Mouse (Mus musculus): Measurements from ENCODE around the gene Ccdc58. TPM values are rescaled to one million over a fixed set of nuclear protein-coding genes. Genes with fewer than 3 reads are reported as not detected.
A peak's percentile ranks its signal among the peaks of the same experiment; 100 is the strongest.
"Not testable (repeated sequence)": the region's sequence is repeated elsewhere in the genome, so short reads cannot be mapped to it uniquely, and the experiment has no call there.

Ccdc58 gene
- polyA plus RNA-seq, 1 experiment from 2014 or later, result 90.6 TPM

DNA sequence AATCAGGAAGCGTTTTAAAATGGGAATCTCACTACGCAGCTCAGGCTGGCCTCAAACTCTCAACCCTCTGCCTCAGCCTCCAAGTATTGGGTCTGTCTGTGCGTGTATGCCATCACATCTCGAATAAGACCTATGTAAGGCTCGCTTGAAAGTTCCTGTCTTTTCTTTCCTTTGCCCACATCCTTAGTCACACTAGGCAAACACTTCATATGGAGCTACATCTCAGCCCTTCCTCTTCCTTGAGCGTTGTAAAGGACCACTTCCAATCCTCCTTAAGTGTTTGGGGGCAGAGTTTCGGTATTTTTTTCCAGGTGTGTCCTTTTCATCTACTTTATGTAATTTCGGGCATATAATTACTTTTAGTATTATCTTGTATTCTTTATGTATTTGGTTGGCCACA, 16.6 kb upstream of the Ccdc58 start:
- no peaks in the 10 kb centered on the region for H3K27me3 ChIP-seq
- CTCF ChIA-PET, result interaction anchor here (1.2 to 3.0 kb wide), 2 partner anchors 9 to 13 kb away, joined by 3 to 13 read pairs; no protein-coding TSS in a partner anchor
- TF ChIP-seq CTCF (IDR thresholded peaks at IDR 0.05), result no peak
- ATAC-seq (no peak), DNase-seq (ENCODE audit: low read depth, low spot score) (no peak)
- in situ Hi-C loops (cut with MboI; ENCODE audit: low pct_unique_long_range_greater_than_20kb), result no loop called here
- POLR2A ChIA-PET, result no interaction called here

DNA sequence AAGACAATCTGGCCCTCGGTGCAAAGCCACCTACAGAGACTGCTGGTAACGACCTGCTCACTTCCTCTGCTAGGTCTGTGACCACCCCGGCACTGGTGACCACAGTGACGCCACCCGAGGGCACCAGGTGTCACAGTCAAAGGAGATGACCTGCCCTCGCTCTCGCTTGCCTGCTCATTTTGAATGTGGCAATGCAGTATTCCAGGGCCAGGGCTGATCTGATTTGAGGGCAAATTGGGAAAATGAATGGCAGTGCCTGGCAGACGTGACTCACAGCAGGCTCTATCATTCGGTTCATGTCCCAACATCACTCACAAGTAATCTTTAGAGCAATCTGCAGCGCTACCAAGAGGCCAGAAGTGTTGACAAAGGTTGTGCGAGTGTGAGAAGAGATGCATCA, 15.1 kb upstream of the Ccdc58 start:
- no peak for TF ChIP-seq CTCF (IDR thresholded peaks at IDR 0.05)
- ATAC-seq, result no peak
- H3K27me3 ChIP-seq, result no peaks in the 10 kb centered on the region
- ChIA-PET POLR2A (no interaction called here), CTCF (no interaction called here)
- in situ Hi-C loops (cut with MboI; ENCODE audit: low pct_unique_long_range_greater_than_20kb), result no loop called here
- no peak for DNase-seq (ENCODE audit: low read depth, low spot score)

DNA sequence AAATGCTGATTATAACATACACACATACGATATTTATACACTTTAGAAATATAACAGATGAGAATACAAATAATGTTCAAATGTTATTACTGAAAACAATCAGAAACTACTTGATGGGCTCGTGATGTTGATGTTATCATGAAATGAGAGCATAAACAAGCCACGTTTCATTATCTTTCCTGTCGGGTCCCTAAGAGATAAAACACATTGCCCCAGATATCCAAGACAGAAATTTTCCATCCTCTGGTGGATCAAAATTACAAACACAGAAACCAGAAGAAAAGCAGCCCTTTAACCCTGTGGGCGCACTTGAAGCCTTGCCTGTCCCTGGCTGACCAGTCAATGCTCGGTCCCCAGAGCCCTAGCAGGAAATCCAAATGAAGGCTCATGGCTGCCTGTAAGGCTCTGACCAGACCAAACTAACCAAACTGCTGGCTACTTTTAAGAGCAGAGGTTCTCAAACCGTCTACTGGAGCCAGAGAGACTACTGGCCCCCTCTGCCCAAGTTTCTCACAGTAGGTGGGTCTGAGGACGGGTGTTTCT, 13.5 kb upstream of the Ccdc58 start:
- TF ChIP-seq CTCF (IDR thresholded peaks at IDR 0.05), result no peak
- in situ Hi-C loops (cut with MboI; ENCODE audit: low pct_unique_long_range_greater_than_20kb), result no loop called here
- no peaks in the 10 kb centered on the region for H3K27me3 ChIP-seq
- CTCF ChIA-PET, result no interaction called here
- no peak for DNase-seq (ENCODE audit: low read depth, low spot score)
- no peak for ATAC-seq
- POLR2A ChIA-PET, result no interaction called here

GRCm38 (mm10) chr16:36062534-36062933, 9.0 kb upstream of the Ccdc58 start:
- CTCF ChIA-PET; in situ Hi-C loops (cut with MboI; ENCODE audit: low pct_unique_long_range_greater_than_20kb); ATAC-seq; DNase-seq (ENCODE audit: low read depth, low spot score); POLR2A ChIA-PET; H3K27me3 ChIP-seq: not testable (repeated sequence)

- no peaks in the 10 kb centered on the region for H3K27me3 ChIP-seq
- POLR2A ChIA-PET, result no interaction called here
- DNase-seq (ENCODE audit: low read depth, low spot score), result no peak
- CTCF ChIA-PET, result no interaction called here
- ATAC-seq, result no peak
- in situ Hi-C loops (cut with MboI; ENCODE audit: low pct_unique_long_range_greater_than_20kb), result no loop called here
- TF ChIP-seq CTCF (IDR thresholded peaks at IDR 0.05), result no peak
These were observed 8.2 kb upstream of the Ccdc58 start for GRCm38 (mm10) chr16:36063315-36063714.

DNA sequence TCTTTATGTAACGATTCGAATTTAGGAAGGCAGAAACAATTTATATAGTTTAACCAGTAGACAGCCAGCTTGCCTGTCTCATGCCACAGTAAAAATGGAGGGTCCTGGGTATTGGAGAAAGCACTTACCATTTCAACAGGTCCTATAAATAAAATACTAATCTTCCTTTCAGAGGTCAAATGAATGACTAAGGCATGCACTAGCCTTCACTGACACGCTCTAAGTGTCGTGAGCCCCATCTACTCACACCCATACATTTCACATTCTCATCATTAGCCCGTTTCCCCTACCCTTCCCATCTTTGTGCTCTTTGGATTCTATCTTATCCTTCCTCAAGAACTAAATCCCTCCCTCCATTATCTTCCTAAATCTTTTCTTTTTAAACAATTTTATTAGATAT, 6.6 kb upstream of the Ccdc58 start:
- ATAC-seq (no peak), DNase-seq (ENCODE audit: low read depth, low spot score) (no peak)
- in situ Hi-C loops (cut with MboI; ENCODE audit: low pct_unique_long_range_greater_than_20kb), result no loop called here
- no peaks in the 10 kb centered on the region for H3K27me3 ChIP-seq
- TF ChIP-seq CTCF (IDR thresholded peaks at IDR 0.05), result no peak
- POLR2A ChIA-PET, result no interaction called here
- CTCF ChIA-PET, result no interaction called here

GRCm38 (mm10) chr16:36067694-36068093, 3.8 kb upstream of the Ccdc58 start:
- ATAC-seq (no peak), DNase-seq (ENCODE audit: low read depth, low spot score) (no peak)
- no peaks in the 10 kb centered on the region for H3K27me3 ChIP-seq
- no peak for TF ChIP-seq CTCF (IDR thresholded peaks at IDR 0.05)
- ChIA-PET CTCF (interaction anchor here (1.2 to 1.6 kb wide), 3 partner anchors 12 to 20 kb away, joined by 3 to 4 read pairs (median 3); no protein-coding TSS in a partner anchor), POLR2A (interaction anchor here (0.7 kb wide), 1 partner anchor 27 kb away, joined by 3 read pairs; no protein-coding TSS in a partner anchor)
- in situ Hi-C loops (cut with MboI; ENCODE audit: low pct_unique_long_range_greater_than_20kb), result no loop called here

- TF ChIP-seq CTCF (IDR thresholded peaks at IDR 0.05), result no peak
- ChIA-PET CTCF (interaction anchor here (1.1 to 1.4 kb wide), 4 partner anchors 13 to 20 kb away, joined by 3 read pairs; no protein-coding TSS in a partner anchor), POLR2A (interaction anchor here (1.5 kb wide), 1 partner anchor 21 kb away, joined by 3 read pairs; no protein-coding TSS in a partner anchor)
- no peak for ATAC-seq
- no peaks in the 10 kb centered on the region for H3K27me3 ChIP-seq
- in situ Hi-C loops (cut with MboI; ENCODE audit: low pct_unique_long_range_greater_than_20kb), result no loop called here
- no peak for DNase-seq (ENCODE audit: low read depth, low spot score)
These were observed 3.1 kb upstream of the Ccdc58 start for GRCm38 (mm10) chr16:36068356-36068755.

DNA sequence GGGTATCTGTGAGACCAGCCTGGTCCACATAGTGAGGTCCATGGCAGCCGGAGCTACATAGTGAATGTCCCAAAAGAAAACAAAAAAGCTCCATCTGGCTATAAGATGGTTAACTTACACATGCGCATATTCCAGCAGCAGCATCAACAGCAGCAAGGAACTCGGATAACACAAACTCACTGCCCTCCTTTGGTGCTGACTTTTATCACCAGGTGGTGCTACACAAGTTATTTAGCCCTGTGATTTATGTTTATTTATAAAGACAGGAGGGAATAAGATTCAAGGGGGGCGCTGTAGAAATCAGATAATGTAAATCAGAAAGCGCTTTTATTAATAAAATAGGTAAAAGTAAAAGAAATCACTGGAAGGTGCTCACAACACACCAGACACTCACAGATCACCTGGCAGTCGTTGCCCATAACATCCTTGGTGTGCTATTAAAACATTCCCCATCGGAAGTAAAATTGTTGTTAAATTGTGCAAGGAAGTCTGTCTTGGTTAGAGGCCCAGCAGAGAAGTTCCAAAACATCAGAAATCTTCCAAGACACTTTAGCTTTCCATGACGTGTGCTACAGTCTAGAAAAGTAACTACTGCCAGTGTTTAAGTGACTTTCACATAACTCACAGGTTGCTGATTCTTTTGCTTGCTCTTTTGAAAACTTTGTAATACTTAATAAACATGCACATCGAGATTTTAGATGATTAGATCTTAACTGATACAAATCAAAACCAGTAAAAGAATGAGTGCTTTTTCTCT, 1.5 kb upstream of the Ccdc58 start:
- ChIA-PET CTCF (interaction anchor here (1.0 to 1.4 kb wide), 4 partner anchors 9 to 30 kb away, joined by 3 read pairs; no protein-coding TSS in a partner anchor), POLR2A (interaction anchor here (0.6 kb wide), 1 partner anchor 503 kb away, joined by 3 read pairs; no protein-coding TSS in a partner anchor)
- no peak for TF ChIP-seq CTCF (IDR thresholded peaks at IDR 0.05)
- no peaks in the 10 kb centered on the region for H3K27me3 ChIP-seq
- ATAC-seq (no peak), DNase-seq (ENCODE audit: low read depth, low spot score) (no peak)
- in situ Hi-C loops (cut with MboI; ENCODE audit: low pct_unique_long_range_greater_than_20kb), result no loop called here

DNA sequence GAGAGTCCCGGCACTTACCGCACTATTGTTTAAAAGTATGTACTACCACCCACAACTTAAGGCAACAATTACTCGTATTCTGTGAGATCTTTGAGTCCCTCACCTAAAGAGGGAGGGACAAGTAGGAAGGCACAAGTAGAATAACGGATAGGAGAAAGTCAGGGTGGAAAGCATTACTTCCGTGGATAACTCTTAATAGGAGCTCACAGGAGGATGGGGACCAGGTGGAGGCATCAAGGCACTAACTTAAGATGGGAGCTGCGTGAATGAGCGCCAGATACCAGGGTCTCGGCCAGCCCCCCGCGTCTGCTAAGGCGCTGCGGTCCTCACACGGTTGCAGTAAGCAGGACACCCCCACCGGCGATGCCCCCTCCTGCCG, 425 bp upstream of the Ccdc58 start:
- ChIA-PET POLR2A (no interaction called here), CTCF (interaction anchor here (1.0 to 1.1 kb wide), 3 partner anchors 10 to 31 kb away, joined by 3 read pairs; no protein-coding TSS in a partner anchor)
- no peaks in the 10 kb centered on the region for H3K27me3 ChIP-seq
- in situ Hi-C loops (cut with MboI; ENCODE audit: low pct_unique_long_range_greater_than_20kb), result no loop called here
- no peak for TF ChIP-seq CTCF (IDR thresholded peaks at IDR 0.05)
- DNase-seq (ENCODE audit: low read depth, low spot score) (no peak), ATAC-seq (peak; percentile 12)

GRCm38 (mm10) chr16:36072410-36073011, 1.0 kb downstream of the Ccdc58 start:
- no peak for DNase-seq (ENCODE audit: low read depth, low spot score)
- ChIA-PET POLR2A (no interaction called here), CTCF (interaction anchor here (0.9 to 1.5 kb wide), 3 partner anchors 14 to 28 kb away, joined by 3 to 4 read pairs (median 3); no protein-coding TSS in a partner anchor)
- no peaks in the 10 kb centered on the region for H3K27me3 ChIP-seq
- TF ChIP-seq CTCF (IDR thresholded peaks at IDR 0.05), result no peak
- in situ Hi-C loops (cut with MboI; ENCODE audit: low pct_unique_long_range_greater_than_20kb), result no loop called here
- no peak for ATAC-seq

Measured in Patski (cell line).